Mouse (Mus musculus): ENCODE results near the gene Gsdma.

Gsdma gene

GRCm38 (mm10) chr11:98681186-98681585 is 17.0 kb downstream of the Gsdma start:
- DNase-seq (ENCODE audit: low read depth) = no peak

GRCm38 (mm10) chr11:98681786-98682745 is 17.9 kb downstream of the Gsdma start, which contains the start of gene Psmd3:
Gene Psmd3 (plus strand): TSS chr11:98682554.
- DNase-seq (ENCODE audit: low read depth) = peak; percentile 99

- DNase-seq (ENCODE audit: low read depth) = no peak
Observed at GRCm38 (mm10) chr11:98682811-98683210, 18.7 kb downstream of the Gsdma start.

GRCm38 (mm10) chr11:98685642-98686041 is 21.5 kb downstream of the Gsdma start:
- no peak for DNase-seq (ENCODE audit: low read depth)

GRCm38 (mm10) chr11:98686976-98687375 is 22.8 kb downstream of the Gsdma start:
- no peak for DNase-seq (ENCODE audit: low read depth)

- DNase-seq (ENCODE audit: low read depth) = no peak
Observed at GRCm38 (mm10) chr11:98688009-98688408, 23.9 kb downstream of the Gsdma start.

- DNase-seq (ENCODE audit: low read depth) = no peak
Observed at GRCm38 (mm10) chr11:98693201-98693600, 29.1 kb downstream of the Gsdma start.

GRCm38 (mm10) chr11:98693746-98694145 is 29.6 kb downstream of the Gsdma start:
- no peak for DNase-seq (ENCODE audit: low read depth)

- no peak for DNase-seq (ENCODE audit: low read depth)
Observed at GRCm38 (mm10) chr11:98694301-98694700, 30.1 kb downstream of the Gsdma start.

GRCm38 (mm10) chr11:98695408-98695807 is 31.3 kb downstream of the Gsdma start:
- DNase-seq (ENCODE audit: low read depth) = no peak

- DNase-seq (ENCODE audit: low read depth) = no peak
Observed at GRCm38 (mm10) chr11:98696454-98697216, 32.5 kb downstream of the Gsdma start.

- no peak for DNase-seq (ENCODE audit: low read depth)
Observed at GRCm38 (mm10) chr11:98697225-98697624, 33.1 kb downstream of the Gsdma start.

- no peak for DNase-seq (ENCODE audit: low read depth)
Observed at GRCm38 (mm10) chr11:98698849-98699640, 34.9 kb downstream of the Gsdma start.

GRCm38 (mm10) chr11:98699911-98700310 is 35.8 kb downstream of the Gsdma start:
- DNase-seq (ENCODE audit: low read depth) = peak; percentile 85

GRCm38 (mm10) chr11:98701213-98701670 is 37.1 kb downstream of the Gsdma start, which contains the start of gene Csf3:
Gene Csf3 (plus strand): TSS chr11:98701263.
- DNase-seq (ENCODE audit: low read depth) = no peak

GRCm38 (mm10) chr11:98702323-98702722 is 38.2 kb downstream of the Gsdma start:
- no peak for DNase-seq (ENCODE audit: low read depth)

- DNase-seq (ENCODE audit: low read depth) = no peak
Observed at GRCm38 (mm10) chr11:98705021-98705420, 40.9 kb downstream of the Gsdma start.

GRCm38 (mm10) chr11:98707401-98708281 is 43.5 kb downstream of the Gsdma start:
- DNase-seq (ENCODE audit: low read depth) = no peak

- DNase-seq (ENCODE audit: low read depth) = no peak
Observed at GRCm38 (mm10) chr11:98708282-98708956, 44.3 kb downstream of the Gsdma start.
